Mouse (Mus musculus): ENCODE results near the gene Mx1.

Gene Mx1

DNA sequence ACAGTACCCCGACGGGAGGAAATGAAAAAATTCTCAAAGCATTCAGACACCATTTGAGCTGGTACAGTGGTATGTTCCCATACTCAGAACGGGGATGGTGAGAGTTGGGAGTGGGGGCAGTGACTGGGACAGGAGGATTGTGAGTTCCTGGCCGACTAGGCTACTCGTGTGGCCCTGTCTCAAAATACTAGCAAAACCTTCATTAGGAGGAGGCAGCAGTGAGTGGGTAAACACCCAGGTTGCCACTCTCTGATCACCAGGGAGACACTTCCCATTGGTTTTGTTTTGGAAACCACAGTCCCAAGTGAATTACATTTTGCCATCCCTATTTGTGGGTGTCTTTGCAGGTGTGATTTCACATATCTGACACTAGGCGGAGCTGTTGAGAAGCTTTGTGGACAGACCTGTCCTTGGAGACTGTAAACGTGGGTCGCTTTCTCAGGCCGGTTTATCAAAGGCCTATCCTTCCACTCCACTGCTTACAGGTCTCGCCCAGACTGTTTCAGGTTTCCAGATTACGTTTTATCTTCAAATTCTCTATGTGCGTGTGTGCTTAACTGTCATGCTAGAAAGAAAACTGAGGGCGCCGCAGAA lies 18.9 kb downstream of the Mx1 start:
- DNase-seq (ENCODE audit: low read depth, low spot score) = peak; percentile 61

DNA sequence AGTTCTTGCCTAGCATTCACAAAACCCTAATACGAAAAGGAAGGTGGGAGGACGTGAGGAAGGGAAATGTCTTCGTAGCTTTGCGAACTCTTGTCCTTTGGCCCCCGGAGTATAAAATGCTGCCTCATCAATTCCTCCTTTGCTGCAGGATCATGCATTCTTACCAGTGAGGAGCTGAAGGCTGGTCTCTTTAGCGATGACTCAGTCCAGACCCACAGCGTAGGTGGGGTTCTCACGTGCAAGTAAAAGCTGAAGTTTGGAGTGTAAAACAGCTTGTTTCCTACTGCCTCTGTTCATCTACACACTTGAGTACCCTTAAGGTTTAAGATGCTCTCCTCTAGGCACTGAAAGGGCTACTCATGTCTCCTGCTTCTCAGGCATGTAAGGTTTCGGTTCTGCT lies 20.7 kb downstream of the Mx1 start:
- DNase-seq (ENCODE audit: low read depth, low spot score) = no peak

GRCm38 (mm10) chr16:97438191-97438590 lies 24.5 kb downstream of the Mx1 start:
- DNase-seq (ENCODE audit: low read depth, low spot score) = no peak

DNA sequence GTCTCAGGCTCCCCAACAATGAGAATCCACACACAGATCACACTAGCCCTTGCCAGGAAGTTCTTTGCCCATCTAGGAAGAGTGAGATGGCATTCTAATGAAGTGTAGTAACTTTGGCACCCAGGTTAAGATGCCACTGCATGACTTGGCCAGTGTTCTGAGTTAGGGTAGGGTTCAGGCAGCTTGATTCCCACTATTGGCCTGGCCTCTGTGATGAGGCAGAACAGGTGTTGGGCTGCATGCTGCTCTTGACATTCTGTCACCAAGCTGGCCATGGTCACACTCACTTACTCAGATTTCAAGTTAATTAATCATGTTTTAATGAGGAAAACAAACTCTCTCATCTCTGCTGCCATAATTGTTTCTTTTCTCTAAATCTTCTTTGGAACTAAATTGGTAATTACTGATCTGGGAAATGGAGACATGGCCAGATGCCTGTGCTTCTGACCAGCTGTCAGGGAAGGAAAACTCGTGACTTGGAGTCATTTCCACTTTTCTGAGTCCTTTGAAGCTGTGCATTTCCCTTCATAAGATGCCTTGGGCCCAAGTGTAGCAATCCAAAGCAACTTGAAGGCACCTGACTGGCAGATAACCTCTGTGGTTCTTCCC lies 25.2 kb downstream of the Mx1 start:
- no peak for DNase-seq (ENCODE audit: low read depth, low spot score)

DNA sequence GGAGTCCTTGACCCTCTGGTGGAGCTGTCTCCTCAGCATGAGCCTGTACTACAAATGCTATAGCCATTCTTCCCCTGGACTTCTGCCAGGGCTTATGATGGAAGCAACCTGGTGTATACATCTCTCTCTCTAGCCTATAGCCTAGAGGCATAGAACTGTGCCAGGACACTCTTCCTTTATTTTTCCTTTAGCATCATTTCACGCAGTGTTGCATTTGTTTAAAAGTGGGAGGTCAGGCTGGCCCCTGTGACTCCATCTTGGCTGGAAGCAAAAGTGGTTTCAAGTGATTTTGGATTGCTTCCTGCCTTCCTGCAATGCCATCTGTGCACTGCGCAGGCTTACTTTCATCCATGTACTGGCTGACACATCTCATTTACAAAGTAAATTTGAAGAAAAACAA lies 28.5 kb downstream of the Mx1 start:
- DNase-seq (ENCODE audit: low read depth, low spot score) = no peak

GRCm38 (mm10) chr16:97431328-97431727 lies 31.4 kb downstream of the Mx1 start:
- DNase-seq (ENCODE audit: low read depth, low spot score) = no peak

DNA sequence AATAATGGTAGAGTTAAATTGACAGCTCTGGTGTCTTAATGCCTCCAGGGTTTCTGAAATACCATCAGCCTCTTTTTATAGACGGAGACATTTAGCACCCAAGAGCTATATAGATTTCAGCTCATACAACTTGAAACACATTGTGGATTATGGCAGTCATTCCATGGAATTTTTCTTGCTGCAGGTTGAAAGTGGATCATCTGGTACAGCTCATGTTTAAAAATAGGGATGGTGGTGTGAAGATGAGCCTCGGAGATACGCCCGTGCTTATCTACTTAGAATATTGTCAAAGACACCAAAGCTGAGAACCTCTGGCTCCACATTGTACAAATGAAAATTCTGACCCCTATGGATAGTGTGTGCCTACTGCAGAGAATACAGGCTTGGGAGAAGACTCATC lies 32.6 kb downstream of the Mx1 start:
- DNase-seq (ENCODE audit: low read depth, low spot score) = no peak

DNA sequence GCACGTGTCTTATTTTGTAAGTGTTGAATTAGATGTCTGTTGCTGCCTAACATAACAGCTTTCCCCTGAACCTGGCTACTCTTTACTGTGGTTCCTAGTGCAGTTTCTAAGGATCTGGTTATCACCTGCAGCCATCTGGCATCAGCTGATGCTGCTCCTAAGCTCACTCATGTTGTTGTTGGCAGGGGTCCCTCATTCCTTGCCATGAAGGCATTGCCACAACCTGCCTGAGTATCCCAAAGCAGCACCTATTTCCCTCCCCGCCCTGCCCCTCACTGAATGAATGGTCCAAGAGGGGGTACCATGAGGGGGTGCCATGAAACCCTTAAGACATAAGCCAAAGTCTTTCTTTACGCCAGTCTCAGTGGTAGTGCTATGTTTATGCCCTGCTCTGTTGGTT lies 34.7 kb downstream of the Mx1 start:
- DNase-seq (ENCODE audit: low read depth, low spot score) = no peak

GRCm38 (mm10) chr16:97423627-97424026 lies 39.1 kb downstream of the Mx1 start:
- no peak for DNase-seq (ENCODE audit: low read depth, low spot score)

GRCm38 (mm10) chr16:97421671-97422070 lies 41.0 kb downstream of the Mx1 start:
- DNase-seq (ENCODE audit: low read depth, low spot score) = no peak

DNA sequence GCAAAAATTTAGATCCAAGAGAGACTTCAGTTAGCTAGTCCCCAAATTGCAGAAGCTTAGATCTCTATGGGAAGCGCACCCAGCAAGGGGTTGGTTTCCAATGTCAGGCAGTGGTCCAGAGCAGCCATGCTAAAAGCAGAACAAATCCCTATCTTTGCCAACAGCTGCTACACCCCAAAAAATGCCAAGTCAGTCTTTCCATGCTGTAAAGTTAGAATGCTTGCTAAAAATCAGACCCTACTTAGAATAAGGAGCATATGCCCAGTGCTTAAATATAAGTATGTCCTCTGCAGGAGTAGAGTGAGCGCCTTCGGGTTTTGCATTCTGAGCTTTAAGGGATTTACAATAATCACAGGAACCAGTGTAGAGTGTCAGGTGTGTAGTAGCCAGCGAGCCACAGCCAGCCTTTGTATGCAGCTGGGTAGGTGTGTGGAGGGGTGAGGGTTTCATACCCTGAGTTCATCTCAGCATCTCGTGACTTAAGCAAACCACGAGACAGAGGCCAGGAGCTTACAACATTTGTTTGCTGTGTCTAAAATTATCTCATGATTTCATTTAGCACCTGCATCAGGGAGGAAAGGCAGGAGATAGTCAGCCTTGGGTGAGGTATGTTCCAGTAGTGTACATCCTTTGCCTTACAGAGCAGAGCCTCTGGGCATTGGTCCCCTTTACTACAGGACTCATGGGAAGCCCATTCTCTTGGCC lies 43.8 kb downstream of the Mx1 start:
- no peak for DNase-seq (ENCODE audit: low read depth, low spot score)

GRCm38 (mm10) chr16:97417896-97418542 lies 44.7 kb downstream of the Mx1 start:
- peak; percentile 46 for DNase-seq (ENCODE audit: low read depth, low spot score)

DNA sequence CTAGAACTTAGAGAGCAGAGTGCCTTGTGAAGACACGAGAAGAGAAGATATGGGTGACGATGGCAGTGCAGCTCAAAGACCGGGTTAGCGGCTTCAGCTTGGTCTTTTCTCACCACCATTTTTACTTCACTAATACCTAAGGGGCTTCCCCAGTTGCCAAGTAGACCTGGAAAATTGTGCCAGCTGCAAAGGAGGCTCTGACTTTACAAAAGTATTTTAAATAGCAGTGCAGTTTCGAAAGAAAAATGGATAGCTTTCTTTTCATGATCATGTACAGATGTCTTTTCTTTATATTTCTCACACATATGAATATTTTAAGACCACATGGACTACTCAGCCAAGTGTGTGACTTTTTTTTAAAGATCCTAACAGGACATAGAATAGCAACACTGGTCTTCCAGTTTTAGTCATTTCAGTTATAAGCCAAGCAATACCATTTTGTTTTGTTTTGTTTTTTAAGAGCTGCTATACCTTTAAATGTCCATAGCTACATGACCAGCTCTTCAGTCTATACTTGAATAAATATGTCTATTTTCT lies 57.2 kb downstream of the Mx1 start:
- no peak for DNase-seq (ENCODE audit: low read depth, low spot score)

DNA sequence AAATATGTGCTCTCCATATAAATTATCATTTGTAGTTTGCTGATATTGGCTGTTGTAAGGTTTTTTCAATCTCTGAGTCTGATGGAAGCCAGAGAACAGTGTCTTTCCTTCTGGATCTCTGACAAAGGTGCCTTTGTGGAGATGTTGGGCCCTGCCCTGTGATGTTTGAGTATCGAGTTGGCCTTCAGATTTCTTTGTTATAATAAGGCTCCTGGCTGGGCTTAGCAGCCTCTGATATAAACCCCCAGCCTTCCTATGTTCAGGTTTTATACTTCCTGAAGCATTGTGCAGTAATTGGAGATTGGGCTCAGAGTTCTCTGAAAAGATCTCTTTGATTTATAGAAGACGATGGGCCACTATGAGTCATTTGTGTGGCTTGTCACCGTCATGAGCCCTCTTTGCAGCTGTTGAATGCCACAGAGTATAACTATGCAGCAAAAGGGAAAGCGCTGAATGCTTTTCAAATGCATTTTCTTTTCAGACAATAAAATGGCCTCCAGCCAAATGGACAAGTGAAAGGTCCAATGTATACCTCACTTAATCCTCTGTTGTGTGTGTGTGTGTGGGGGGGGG lies 60.4 kb downstream of the Mx1 start:
- DNase-seq (ENCODE audit: low read depth, low spot score) = no peak

GRCm38 (mm10) chr16:97401741-97402140 lies 61.0 kb downstream of the Mx1 start:
- no peak for DNase-seq (ENCODE audit: low read depth, low spot score)

DNA sequence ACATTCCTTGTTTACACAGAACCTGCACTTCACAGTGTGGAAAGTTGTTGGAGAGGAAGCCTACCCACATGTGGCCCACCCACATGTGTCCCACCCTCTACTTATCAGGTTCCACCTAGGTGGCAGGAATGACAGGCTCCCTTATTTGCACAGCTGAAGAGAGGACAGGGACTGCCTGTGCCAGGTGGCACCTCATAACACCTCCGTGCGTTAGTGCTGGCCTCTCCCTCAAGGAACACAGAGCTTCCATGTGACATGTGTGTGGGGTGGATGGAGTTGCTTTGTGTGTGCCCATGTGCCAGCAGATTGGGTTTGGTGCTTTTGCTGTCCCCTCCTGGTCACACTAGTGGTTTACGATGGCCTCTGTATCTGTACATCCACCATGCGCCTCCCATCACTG lies 62.7 kb downstream of the Mx1 start:
- DNase-seq (ENCODE audit: low read depth, low spot score) = no peak

GRCm38 (mm10) chr16:97397945-97398531 lies 64.7 kb downstream of the Mx1 start:
- no peak for DNase-seq (ENCODE audit: low read depth, low spot score)
